Mouse (Mus musculus) lung, postnatal 0 days (tissue): ENCODE results near the gene Mblac1.

Experiments
- CTCF ChIP-seq: IDR thresholded peaks from 2 replicates; pipeline ENCODE4 v1.5.1; 2016; ENCODE audit warnings: antibody characterized with exemption, mild to moderate bottlenecking
- EP300 ChIP-seq: IDR thresholded peaks from 2 replicates; pipeline ENCODE4 v1.6.1; 2016; ENCODE audit warnings: antibody characterized with exemption, mild to moderate bottlenecking, control low read depth

GRCm38 (mm10) chr5:138207873-138208272 lies 13.8 kb downstream of the Mblac1 start:
- no peak for TF ChIP-seq EP300
- no peak for TF ChIP-seq CTCF
